Mouse (Mus musculus) intestine, embryonic 15.5 days (tissue): ENCODE results near the gene Psip1. TPM values are rescaled to one million over a fixed set of nuclear protein-coding genes. Genes with fewer than 3 reads are reported as not detected.
"Not testable (repeated sequence)": the region's sequence is repeated elsewhere in the genome, so short reads cannot be mapped to it uniquely, and the experiment has no call there.

ENCODE experiments used
- ATAC-seq: fragments of 200-750 bp; cut with Nextera tagmentation; 2 replicates; pipeline ENCODE4 v1.8.0; 2017; ENCODE audit warnings: moderate TSS enrichment, moderate library complexity
- H3K27ac ChIP-seq: fragments of 300-500 bp; sonication (generic); 2 replicates; pipeline ENCODE4 v1.5.1; 2015; ENCODE audit warnings: mild to moderate bottlenecking, inconsistent platforms
- H3K27me3 ChIP-seq: fragments of 300-500 bp; sonication (generic); replicated peaks from 2 replicates; pipeline ENCODE4 v1.6.1; 2015; ENCODE audit warnings: inconsistent platforms
- H3K36me3 ChIP-seq: fragments of 300-500 bp; sonication (generic); 2 replicates; pipeline ENCODE4 v1.6.1; 2015; ENCODE audit warnings: inconsistent platforms
- H3K4me1 ChIP-seq: fragments of 300-500 bp; sonication (generic); replicated peaks from 2 replicates; pipeline ENCODE4 v1.6.1; 2015; ENCODE audit warnings: inconsistent platforms
- H3K4me2 ChIP-seq: fragments of 300-500 bp; sonication (generic); replicated peaks from 2 replicates; pipeline ENCODE4 v1.6.1; 2015; ENCODE audit warnings: mild to moderate bottlenecking, inconsistent platforms
- H3K4me3 ChIP-seq: fragments of 300-500 bp; sonication (generic); replicated peaks from 2 replicates; pipeline ENCODE4 v1.5.1; 2015; ENCODE audit warnings: inconsistent platforms
- H3K9ac ChIP-seq: fragments of 300-500 bp; sonication (generic); 2 replicates; pipeline ENCODE4 v1.6.1; 2015; ENCODE audit warnings: inconsistent platforms
- H3K9me3 ChIP-seq: fragments of 300-500 bp; sonication (generic); 2 replicates; pipeline ENCODE4 v1.6.1; 2016; ENCODE audit warnings: inconsistent platforms
- WGBS: fragments of 180-500 bp; shearing (Covaris S2); methylation state at CpG from one replicate; pipeline ENCODE4 v1.1.7; 2015; 5-methylcytosine and 5-hydroxymethylcytosine counted together
- polyA plus RNA-seq: library from polyadenylated mRNA; unstranded; fragments of >200 nt; fragmentation: Nextera tagmentation; extraction: Ambion mirVana; gene quantifications from 2 replicates; pipeline ENCODE4 v1.2.1, GENCODE M21; 2015

Gene Psip1
- polyA plus RNA-seq, 1 experiment from 2014 or later = 94.9 TPM

GRCm38 (mm10) chr4:83520308-83520707 lies 34.0 kb upstream of the Psip1 start:
- Histone ChIP-seq H3K27ac (no peak overlapping the region), H3K9me3 (no peaks in the 10 kb centered on the region), H3K4me3 (no peak overlapping the region), H3K36me3 (no peaks in the 10 kb centered on the region), H3K4me2 (no peak overlapping the region), H3K4me1 (peaks cover 3% of the 10 kb centered on the region; the same call in 1 of the 2 replicates), H3K9ac (no peak overlapping the region), H3K27me3 (no peaks in the 10 kb centered on the region)
- WGBS = 78% methylated on average over 4 of the region's 4 CpGs
- no peak for ATAC-seq

- Histone ChIP-seq H3K4me1 (peaks cover 3% of the 10 kb centered on the region; the same call in 1 of the 2 replicates), H3K27me3 (no peaks in the 10 kb centered on the region), H3K9ac (no peak overlapping the region), H3K4me3 (no peak overlapping the region), H3K36me3 (no peaks in the 10 kb centered on the region), H3K9me3 (no peaks in the 10 kb centered on the region), H3K4me2 (no peak overlapping the region), H3K27ac (no peak overlapping the region)
- ATAC-seq = no peak
Measured at GRCm38 (mm10) chr4:83519807-83520206, 33.5 kb upstream of the Psip1 start.

- WGBS = 83% methylated on average over 2 of the region's 2 CpGs
- Histone ChIP-seq H3K27ac (no peak overlapping the region), H3K9me3 (no peaks in the 10 kb centered on the region), H3K4me1 (no peaks in the 10 kb centered on the region), H3K27me3 (no peaks in the 10 kb centered on the region), H3K36me3 (no peaks in the 10 kb centered on the region), H3K9ac (no peak overlapping the region), H3K4me2 (no peak overlapping the region), H3K4me3 (no peak overlapping the region)
- no peak for ATAC-seq
Measured at GRCm38 (mm10) chr4:83519148-83519547, 32.9 kb upstream of the Psip1 start.

GRCm38 (mm10) chr4:83516144-83516543 lies 29.9 kb upstream of the Psip1 start:
- not testable (repeated sequence) for H3K9me3 ChIP-seq
- WGBS = 91% methylated on average over 5 of the region's 6 CpGs

GRCm38 (mm10) chr4:83514976-83515669 lies 28.9 kb upstream of the Psip1 start:
- Histone ChIP-seq H3K36me3 (no peaks in the 10 kb centered on the region), H3K27me3 (no peaks in the 10 kb centered on the region), H3K9me3 (no peaks in the 10 kb centered on the region), H3K9ac (no peak overlapping the region), H3K4me1 (no peaks in the 10 kb centered on the region), H3K4me3 (no peak overlapping the region), H3K4me2 (no peak overlapping the region), H3K27ac (no peak overlapping the region)
- 83% methylated on average over 10 of the region's 10 CpGs for WGBS
- no peak for ATAC-seq

More at GRCm38 (mm10) chr4:83516144-83516543, 29.9 kb upstream of the Psip1 start:
- H3K27me3 ChIP-seq, H3K4me1 ChIP-seq, H3K4me2 ChIP-seq, ATAC-seq, H3K9ac ChIP-seq, H3K4me3 ChIP-seq, H3K27ac ChIP-seq, H3K36me3 ChIP-seq: not testable (repeated sequence)

GRCm38 (mm10) chr4:83514183-83514582 lies 27.9 kb upstream of the Psip1 start:
- no peaks in the 10 kb centered on the region for H3K9me3 ChIP-seq
- H3K4me3 ChIP-seq = no peak overlapping the region
- no peak overlapping the region for H3K27ac ChIP-seq
- H3K36me3 ChIP-seq = no peaks in the 10 kb centered on the region
- no peak overlapping the region for H3K4me2 ChIP-seq
- no peak overlapping the region for H3K9ac ChIP-seq
- no peaks in the 10 kb centered on the region for H3K4me1 ChIP-seq
- no peak for ATAC-seq
- no peaks in the 10 kb centered on the region for H3K27me3 ChIP-seq
- WGBS = 95% methylated on average over 1 of the region's 1 CpGs

GRCm38 (mm10) chr4:83512644-83513043 lies 26.4 kb upstream of the Psip1 start:
- no peaks in the 10 kb centered on the region for H3K27me3 ChIP-seq
- ATAC-seq = no peak

GRCm38 (mm10) chr4:83512217-83512616 lies 26.0 kb upstream of the Psip1 start:
- Histone ChIP-seq H3K36me3 (no peaks in the 10 kb centered on the region), H3K27me3 (no peaks in the 10 kb centered on the region), H3K9me3 (no peaks in the 10 kb centered on the region), H3K9ac (no peak overlapping the region), H3K27ac (no peak overlapping the region), H3K4me3 (no peak overlapping the region), H3K4me2 (no peak overlapping the region), H3K4me1 (no peaks in the 10 kb centered on the region)
- 75% methylated on average over 3 of the region's 3 CpGs for WGBS
- ATAC-seq = no peak

More at GRCm38 (mm10) chr4:83512644-83513043, 26.4 kb upstream of the Psip1 start:
- Histone ChIP-seq H3K27ac (no peak overlapping the region), H3K4me2 (no peak overlapping the region), H3K36me3 (no peaks in the 10 kb centered on the region), H3K4me1 (no peaks in the 10 kb centered on the region), H3K9ac (no peak overlapping the region), H3K9me3 (no peaks in the 10 kb centered on the region), H3K4me3 (no peak overlapping the region)
- WGBS = 59% methylated on average over 2 of the region's 2 CpGs

- no peak overlapping the region for H3K4me3 ChIP-seq
- 62% methylated on average over 8 of the region's 8 CpGs for WGBS
- H3K36me3 ChIP-seq = no peaks in the 10 kb centered on the region
- H3K9me3 ChIP-seq = no peaks in the 10 kb centered on the region
- no peaks in the 10 kb centered on the region for H3K4me1 ChIP-seq
- no peak overlapping the region for H3K27ac ChIP-seq
- no peak overlapping the region for H3K9ac ChIP-seq
- ATAC-seq = no peak
- no peaks in the 10 kb centered on the region for H3K27me3 ChIP-seq
- H3K4me2 ChIP-seq = no peak overlapping the region
Measured at GRCm38 (mm10) chr4:83511083-83511482, 24.8 kb upstream of the Psip1 start.

GRCm38 (mm10) chr4:83509600-83509999 lies 23.3 kb upstream of the Psip1 start:
- Histone ChIP-seq H3K4me1 (no peaks in the 10 kb centered on the region), H3K9me3 (no peaks in the 10 kb centered on the region), H3K27ac (no peak overlapping the region), H3K4me3 (no peak overlapping the region), H3K4me2 (no peak overlapping the region), H3K27me3 (no peaks in the 10 kb centered on the region), H3K9ac (no peak overlapping the region), H3K36me3 (no peaks in the 10 kb centered on the region)
- WGBS = 46% methylated on average over 2 of the region's 2 CpGs
- ATAC-seq = no peak

- H3K27me3 ChIP-seq = no peaks in the 10 kb centered on the region
- H3K4me1 ChIP-seq = no peaks in the 10 kb centered on the region
- WGBS = 46% methylated on average over 7 of the region's 7 CpGs
- H3K36me3 ChIP-seq = no peaks in the 10 kb centered on the region
- H3K9me3 ChIP-seq = no peaks in the 10 kb centered on the region
- H3K4me2 ChIP-seq = peak overlapping the region; percentile 49; the same call in 1 of the 2 replicates
- ATAC-seq = no peak
- no peak overlapping the region for H3K4me3 ChIP-seq
- H3K27ac ChIP-seq = no peak overlapping the region
- H3K9ac ChIP-seq = no peak overlapping the region
Measured at GRCm38 (mm10) chr4:83501037-83501430, 14.8 kb upstream of the Psip1 start.

- Histone ChIP-seq H3K27me3 (no peaks in the 10 kb centered on the region), H3K4me2 (peak overlapping the region; percentile 49), H3K27ac (no peak overlapping the region), H3K4me3 (peak overlapping the region; percentile 1; the same call in 1 of the 2 replicates), H3K9ac (no peak overlapping the region), H3K4me1 (no peaks in the 10 kb centered on the region), H3K9me3 (no peaks in the 10 kb centered on the region), H3K36me3 (no peaks in the 10 kb centered on the region)
- 12% methylated on average over 22 of the region's 22 CpGs for WGBS
- ATAC-seq = 0 out of 2 replicates have a peak, but pooled peaks have one; percentile 31
Measured at GRCm38 (mm10) chr4:83500154-83501036, 14.1 kb upstream of the Psip1 start.
